Mouse (Mus musculus): ENCODE results near the gene Gm8108. TPM values are rescaled to one million over a fixed set of nuclear protein-coding genes. Genes with fewer than 3 reads are reported as not detected.

Gm8108 gene
- 2.6 TPM for polyA plus RNA-seq (2017; shearing (Covaris generic))

GRCm38 (mm10) chr14:4110426-4110825 is at the start of gene Gm8108:
Gene Gm8108, plus strand, starts transcription at chr14:4110526.

GRCm38 (mm10) chr14:4083820-4084219 is 26.5 kb upstream of the Gm8108 start, which contains the start of gene Gm3115:
Gene Gm3115, plus strand, starts transcription at chr14:4084120.

GRCm38 (mm10) chr14:4164730-4165129 is 54.4 kb downstream of the Gm8108 start, which contains the start of gene Gm3127:
Gene Gm3127, plus strand, starts transcription at chr14:4165030.

Other genes with a start within 250 kb of the Gm8108 start
- gene Gm2916, start 226.4 kb upstream of the Gm8108 start, polyA plus RNA-seq (2017; shearing (Covaris generic)) = not detected
- not detected for gene Gm3029, start 178.8 kb upstream of the Gm8108 start, polyA plus RNA-seq (2017; shearing (Covaris generic))
- gene Gm3095, start 147.0 kb upstream of the Gm8108 start, polyA plus RNA-seq (2017; shearing (Covaris generic)) = 0.85 TPM
- not detected for gene Gm3099, start 112.1 kb upstream of the Gm8108 start, polyA plus RNA-seq (2017; shearing (Covaris generic))
- gene Gm5796, start 86.6 kb upstream of the Gm8108 start, polyA plus RNA-seq (2017; shearing (Covaris generic)) = 2.8 TPM
- gene Gm3115, start 26.4 kb upstream of the Gm8108 start, polyA plus RNA-seq (2017; shearing (Covaris generic)) = 0.57 TPM
- gene Gm3127, start 54.5 kb downstream of the Gm8108 start, polyA plus RNA-seq (2017; shearing (Covaris generic)) = not detected
- gene Gm2974, start 72.0 kb downstream of the Gm8108 start, polyA plus RNA-seq (2017; shearing (Covaris generic)) = 2.8 TPM
- not detected for gene Gm3138, start 139.1 kb downstream of the Gm8108 start, polyA plus RNA-seq (2017; shearing (Covaris generic))
- gene Gm3149, start 206.8 kb downstream of the Gm8108 start, polyA plus RNA-seq (2017; shearing (Covaris generic)) = not detected
- 9.4 TPM for gene 2610042L04Rik, start 224.2 kb downstream of the Gm8108 start, polyA plus RNA-seq (2017; shearing (Covaris generic))